In the genomic region with DNA sequence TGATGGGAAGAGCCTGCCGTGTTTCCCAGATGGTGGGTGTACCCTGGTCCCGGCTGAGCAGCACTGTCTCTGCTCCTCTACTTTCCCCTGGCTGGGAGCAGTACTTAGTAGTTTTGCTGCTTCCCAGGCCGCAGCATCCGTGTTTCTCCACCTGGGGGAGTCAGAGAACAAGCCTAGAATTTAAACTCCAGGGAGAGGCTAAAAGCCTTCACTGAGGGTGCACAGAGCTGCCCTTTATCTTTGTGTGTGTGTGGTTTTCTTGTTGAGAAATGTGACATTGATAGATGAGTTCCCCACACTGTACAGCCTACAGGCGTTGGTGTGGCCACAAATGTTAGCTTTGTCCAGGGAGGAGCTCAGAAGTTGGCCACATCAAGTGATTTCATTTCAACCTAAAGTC, we compare ENCODE assay signal across 8 mouse cellular contexts. TPM values are rescaled to one million over a fixed set of nuclear protein-coding genes. Genes with fewer than 3 reads are reported as not detected.
A peak's percentile ranks its signal among the peaks of the same experiment; 100 is the strongest.
DNase-seq lines count a peak whose midpoint lies in the region; ATAC-seq and TF ChIP-seq lines count a peak whose summit lies in the region.

No protein-coding gene starts in this region.

- H3K36me3 ChIP-seq in E14TG2a.4 (ENCODE audit: insufficient read depth, low read length), result peaks cover 77% of the 10 kb centered on the region
- H3K36me3 ChIP-seq in embryonic facial prominence, embryonic 10.5 days (replicated peaks), result 0 out of 2 replicates have a peak, but pooled peaks cover 3% of the 10 kb centered on the region
- H3K36me3 ChIP-seq in heart, postnatal 0 days (replicated peaks; ENCODE audit: control insufficient read depth, insufficient read depth, low read length), result no peaks in the 10 kb centered on the region

- no peaks in the 10 kb centered on the region for H3K27me3 ChIP-seq in E14TG2a.4 (ENCODE audit: insufficient read depth, low read length)
- no peaks in the 10 kb centered on the region for H3K27me3 ChIP-seq in embryonic facial prominence, embryonic 10.5 days (replicated peaks; ENCODE audit: low read depth, poor library complexity, severe bottlenecking)
- no peaks in the 10 kb centered on the region for H3K27me3 ChIP-seq in heart, postnatal 0 days (ENCODE audit: control insufficient read depth, insufficient read depth, low read length)

- WGBS in embryonic facial prominence, embryonic 10.5 days, result 21% methylated on average over 5 of the region's 5 CpGs
- WGBS in heart, postnatal 0 days, result 6% methylated on average over 5 of the region's 5 CpGs

- peak; percentile 63 for ATAC-seq in heart, postnatal 0 days (ENCODE audit: insufficient read depth, low read depth)

- no peak overlapping the region for H3K9ac ChIP-seq in heart, postnatal 0 days (replicated peaks; ENCODE audit: low read depth, low read length)

- peak; percentile 92 for TF ChIP-seq CTCF in E14TG2a.4 (conservative IDR thresholded peaks at IDR 0.05; ENCODE audit: low read length)
- TF ChIP-seq CTCF in heart, postnatal 0 days (IDR thresholded peaks at IDR 0.05; ENCODE audit: low read depth), result peak; percentile 86

- no peaks in the 10 kb centered on the region for H3K9me3 ChIP-seq in E14TG2a.4 (ENCODE audit: low read length)
- no peaks in the 10 kb centered on the region for H3K9me3 ChIP-seq in embryonic facial prominence, embryonic 10.5 days
- no peaks in the 10 kb centered on the region for H3K9me3 ChIP-seq in heart, postnatal 0 days (replicated peaks; ENCODE audit: control insufficient read depth, low read length)

- TF ChIP-seq EP300 in heart, postnatal 0 days (IDR thresholded peaks at IDR 0.05; ENCODE audit: low read depth), result no peak

- no peak overlapping the region for H3K27ac ChIP-seq in embryonic facial prominence, embryonic 10.5 days (replicated peaks)
- no peak overlapping the region for H3K27ac ChIP-seq in heart, postnatal 0 days (ENCODE audit: low read depth)

- H3K4me3 ChIP-seq in E14TG2a.4 (replicated peaks; ENCODE audit: low read length), result peak overlapping the region; percentile 55; the same call in 1 of the 2 replicates
- no peak overlapping the region for H3K4me3 ChIP-seq in embryonic facial prominence, embryonic 10.5 days
- H3K4me3 ChIP-seq in heart, postnatal 0 days (ENCODE audit: low read depth, low read length), result no peak overlapping the region

- H3K4me1 ChIP-seq in E14TG2a.4 (replicated peaks; ENCODE audit: low read depth, low read length), result peaks cover 74% of the 10 kb centered on the region
- no peaks in the 10 kb centered on the region for H3K4me1 ChIP-seq in embryonic facial prominence, embryonic 10.5 days
- peaks cover 9% of the 10 kb centered on the region for H3K4me1 ChIP-seq in heart, postnatal 0 days (ENCODE audit: control insufficient read depth, insufficient read depth)

- DNase-seq in adrenal gland, adult 18-20 months (ENCODE audit: low spot score in 2 of 2), result peak; percentile 65 to 76
- DNase-seq in embryonic facial prominence, embryonic 10.5 days (ENCODE audit: low spot score), result peak; percentile 54
- DNase-seq in heart, postnatal 0 days (ENCODE audit: low spot score), result peak; percentile 69
- DNase-seq in kidney, postnatal 14 days, result peak; percentile 74
- peak; percentile 86 for DNase-seq in lung, postnatal 10 days
- DNase-seq in right cerebral cortex, postnatal 25 days, result peak; percentile 66
- peak; percentile 52 to 76 for DNase-seq in urinary bladder, postnatal 4 days (ENCODE audit: low spot score in 2 of 2)

- H3K4me2 ChIP-seq in heart, postnatal 0 days (ENCODE audit: low read depth, low read length), result no peak overlapping the region

RNA-seq across cellular contexts. Expression of gene Ppp2r5c, which starts 7.3 kb away (rescaled TPM):
- total RNA-seq in adrenal gland, adult 18-20 months (2021), result 100 to 1,000 TPM in 1 of 2 experiments, 10 to 100 TPM in 1; 97.8 to 113 TPM
- 141 and 143 TPM in 2 replicates for polyA plus RNA-seq in embryonic facial prominence, embryonic 10.5 days (2016; fragmentation: Nextera tagmentation; extraction: Ambion mirVana)
- total RNA-seq in heart, postnatal 0 days (2014; rRNA removed; ENCODE audit: low replicate concordance), result 103 and 104 TPM in 2 replicates
- polyA plus RNA-seq in heart, postnatal 0 days (2015; fragmentation: Nextera tagmentation; extraction: Ambion mirVana), result 108 and 118 TPM in 2 replicates
